Mouse (Mus musculus) B cell, adult 2 months (primary cell): Measurements from ENCODE around the gene Adsl.
A peak's percentile ranks its signal among the peaks of the same experiment; 100 is the strongest.
"Not testable (repeated sequence)": the region's sequence is repeated elsewhere in the genome, so short reads cannot be mapped to it uniquely, and the experiment has no call there.

Experiments
- DNase-seq, 2 experiments: peaks; one replicate each; pipeline ENCODE4 v3.0.0; 2022

Adsl gene

DNA sequence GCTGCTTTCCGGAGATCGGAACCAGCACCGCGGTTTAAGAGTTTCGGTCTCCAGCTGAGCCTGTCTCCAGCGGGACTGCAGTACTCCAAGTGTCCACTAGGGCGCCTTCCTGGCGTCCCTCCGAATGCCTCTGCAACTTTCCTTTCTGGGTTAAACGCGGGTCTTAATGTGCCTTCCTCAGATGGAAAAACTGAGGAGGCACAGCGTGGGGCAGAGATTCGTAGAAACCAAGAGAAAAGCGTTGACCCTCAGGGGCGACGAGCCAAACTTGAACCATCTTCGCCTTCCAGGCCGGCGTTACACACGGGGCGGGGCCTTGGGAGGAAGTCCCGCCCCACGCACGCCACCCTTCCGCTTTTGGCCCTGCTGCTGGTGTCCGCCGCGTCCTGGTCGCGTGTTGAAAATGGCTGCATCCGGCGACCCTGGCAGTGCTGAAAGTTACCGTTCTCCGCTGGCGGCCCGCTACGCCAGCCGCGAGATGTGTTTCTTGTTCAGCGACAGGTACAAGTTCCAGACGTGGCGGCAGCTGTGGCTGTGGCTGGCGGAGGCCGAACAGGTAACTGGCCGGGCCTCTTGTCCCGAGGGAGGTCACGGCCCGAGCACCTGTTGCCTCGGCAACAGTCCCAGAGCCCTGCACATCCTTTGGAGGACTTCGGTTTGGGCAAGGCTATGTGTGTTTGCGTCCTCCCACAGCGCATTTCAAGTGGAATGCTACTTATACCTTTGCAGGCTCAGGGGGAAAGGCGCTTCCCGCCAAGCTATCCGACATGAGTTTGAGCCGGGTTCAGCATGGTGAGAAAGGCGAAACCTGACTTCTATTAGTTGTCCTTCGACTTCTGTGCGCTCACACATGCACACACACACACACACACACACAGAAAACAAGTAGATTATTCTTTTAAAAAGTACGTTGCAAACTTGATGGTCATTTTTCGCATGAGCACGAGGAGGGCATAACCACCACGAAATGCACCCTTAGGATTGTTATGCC is at the start of gene Adsl:
Gene Adsl (plus strand): TSS at position 346 of the 991 bp plus-strand sequence.
- DNase-seq: peak; percentile 90 to 93

DNA sequence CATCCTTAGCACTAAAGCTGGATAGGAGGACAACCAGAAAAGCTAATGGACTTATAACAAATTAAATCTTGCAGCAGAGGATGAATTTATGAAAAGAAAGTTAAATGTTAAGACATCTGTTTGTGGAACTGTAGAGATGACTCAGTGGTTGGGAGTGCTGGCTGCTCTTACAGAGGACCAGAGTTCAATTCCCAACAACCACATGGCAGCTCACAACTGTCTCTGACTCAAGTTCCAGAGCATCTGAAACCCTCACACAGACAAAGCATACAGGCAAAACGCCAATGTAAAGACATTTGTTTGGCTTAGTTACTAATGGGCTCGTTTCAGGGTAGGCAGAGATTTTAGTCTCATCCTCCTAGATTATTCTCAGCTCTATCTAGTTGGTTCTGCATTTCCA is 48.5 kb upstream of the Adsl start:
- DNase-seq: no peak

DNA sequence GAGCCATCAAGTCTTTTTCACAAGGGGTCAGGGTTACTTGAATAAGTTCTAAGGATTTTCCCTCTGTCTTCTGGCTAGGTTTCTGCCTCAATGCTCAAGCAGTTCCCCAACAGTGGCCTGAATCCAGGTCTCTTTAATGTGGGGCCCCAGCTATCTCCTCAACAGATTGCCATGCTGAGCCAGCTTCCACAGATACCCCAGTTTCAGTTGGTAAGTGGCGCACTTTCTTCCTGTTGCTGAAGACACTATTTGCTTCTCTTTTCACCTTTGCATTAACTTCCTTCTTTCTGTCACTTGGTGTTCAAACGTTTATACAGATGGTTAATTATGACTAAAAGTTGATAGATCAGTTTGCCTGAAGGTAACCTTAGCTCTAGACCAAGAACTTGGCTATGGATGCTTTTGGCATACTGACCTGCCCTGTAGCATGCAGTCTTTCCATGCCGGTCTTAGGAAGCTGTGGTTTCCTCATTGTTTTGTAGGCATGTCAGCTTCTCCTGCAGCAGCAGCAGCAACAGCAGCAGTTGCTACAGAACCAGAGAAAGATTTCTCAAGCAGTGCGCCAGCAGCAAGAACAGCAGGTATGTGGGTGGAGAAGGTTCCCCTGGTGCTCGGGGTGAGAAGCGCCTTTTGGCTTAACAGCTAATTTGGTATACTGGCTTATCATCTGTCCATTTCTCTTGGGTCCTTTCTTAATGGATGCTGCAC is 46.3 kb upstream of the Adsl start:
- peak; percentile 6 to 12 for DNase-seq

GRCm38 (mm10) chr15:80904776-80905175 is 43.5 kb upstream of the Adsl start:
- DNase-seq: not testable (repeated sequence)

GRCm38 (mm10) chr15:80910183-80910582 is 38.1 kb upstream of the Adsl start:
- peak; percentile 18 to 34 for DNase-seq

DNA sequence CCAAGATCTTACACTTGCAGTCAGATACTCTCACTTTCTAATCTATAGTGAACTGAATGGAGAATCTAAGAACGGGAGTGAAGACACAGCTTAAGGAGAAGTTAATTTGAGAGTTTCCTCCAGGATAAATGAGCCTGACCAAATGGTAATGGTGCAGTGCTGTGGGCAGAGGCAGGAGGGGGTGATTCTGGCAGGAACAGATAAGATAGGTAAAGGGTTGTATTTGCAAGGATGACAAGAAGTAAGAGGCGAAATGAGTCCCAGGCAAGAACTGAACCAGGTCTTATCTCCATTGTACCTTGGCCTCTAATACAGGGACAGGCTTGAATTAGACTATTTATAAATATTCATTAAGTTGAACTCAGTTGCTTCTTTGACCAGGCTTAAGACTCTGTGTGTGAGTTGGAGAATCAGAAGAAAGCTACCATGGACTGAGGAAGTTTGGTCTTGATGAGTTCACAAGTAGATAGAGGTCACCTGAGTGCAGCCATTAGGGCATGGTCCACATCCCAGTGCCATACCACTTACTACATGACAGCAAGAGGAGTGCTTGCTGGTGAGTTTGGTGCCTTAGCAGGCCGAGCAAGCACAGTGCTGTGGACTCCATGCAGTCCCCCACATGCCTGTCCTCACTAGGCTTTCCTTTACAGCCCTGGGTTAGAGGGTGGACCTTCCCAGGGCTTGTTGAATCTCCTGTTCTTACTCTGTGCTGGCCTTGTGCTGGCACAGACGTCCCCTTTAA is 37.3 kb upstream of the Adsl start:
- DNase-seq: no peak

DNA sequence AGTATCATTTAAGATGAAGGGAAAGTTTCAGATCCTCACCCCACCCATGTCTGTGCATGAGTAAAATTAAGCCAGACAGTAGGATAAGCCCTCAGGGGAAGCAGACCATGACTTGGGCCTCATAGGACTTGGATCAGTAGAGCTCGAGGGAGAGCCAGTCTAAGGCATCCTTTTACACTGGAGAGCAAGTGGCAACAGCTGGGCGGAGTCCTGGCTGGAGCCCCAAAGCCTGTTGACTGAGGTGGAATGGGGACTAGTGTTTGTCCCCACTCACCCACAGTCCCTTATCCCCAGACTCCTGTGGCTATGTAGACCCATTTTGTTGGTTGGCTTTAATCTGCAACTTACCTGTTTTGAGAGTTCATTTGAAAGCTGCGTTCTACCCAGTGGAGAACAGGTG is 36.1 kb upstream of the Adsl start:
- no peak for DNase-seq

DNA sequence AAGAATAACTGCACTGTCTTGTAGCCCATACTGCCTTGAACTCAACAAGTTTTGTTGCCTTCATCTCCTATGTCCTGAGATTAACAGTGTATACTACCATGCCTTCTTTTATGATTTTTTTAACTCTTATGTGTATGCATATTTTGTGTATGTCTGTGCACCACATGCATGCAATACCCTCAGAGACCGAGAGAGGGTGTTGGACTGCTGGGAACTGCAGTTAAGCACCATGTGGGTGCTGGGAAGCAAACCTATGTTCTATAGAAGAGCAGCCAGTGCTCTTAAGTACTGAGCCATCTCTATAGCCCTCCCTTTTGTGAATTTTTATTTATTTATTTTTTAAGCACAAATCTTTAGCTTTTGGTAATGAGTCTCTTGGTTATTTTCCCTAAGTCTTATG is 34.5 kb upstream of the Adsl start:
- DNase-seq: no peak

DNA sequence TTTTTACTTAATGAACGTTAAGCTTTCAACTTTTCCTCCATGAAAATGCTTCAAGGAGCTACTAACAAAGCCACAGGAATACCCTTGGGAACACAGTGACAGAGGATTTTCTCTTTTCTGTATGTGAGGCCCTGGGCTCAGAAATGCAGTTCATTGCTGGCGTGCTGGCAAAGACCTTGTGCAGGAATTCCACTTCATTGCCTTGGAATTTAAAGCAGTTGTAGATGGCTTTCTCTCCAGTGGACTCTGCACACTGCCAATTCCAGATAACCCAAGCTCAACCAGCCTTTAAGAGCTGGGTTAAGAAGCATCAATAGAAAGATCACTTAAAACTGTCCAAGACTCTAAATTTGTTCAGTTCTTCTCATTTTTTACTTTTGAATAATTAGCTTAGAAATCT is 32.4 kb upstream of the Adsl start:
- DNase-seq: no peak

GRCm38 (mm10) chr15:80916621-80917020 is 31.7 kb upstream of the Adsl start:
- DNase-seq: no peak

- no peak for DNase-seq
Measured at GRCm38 (mm10) chr15:80920346-80920745, 27.9 kb upstream of the Adsl start.

DNA sequence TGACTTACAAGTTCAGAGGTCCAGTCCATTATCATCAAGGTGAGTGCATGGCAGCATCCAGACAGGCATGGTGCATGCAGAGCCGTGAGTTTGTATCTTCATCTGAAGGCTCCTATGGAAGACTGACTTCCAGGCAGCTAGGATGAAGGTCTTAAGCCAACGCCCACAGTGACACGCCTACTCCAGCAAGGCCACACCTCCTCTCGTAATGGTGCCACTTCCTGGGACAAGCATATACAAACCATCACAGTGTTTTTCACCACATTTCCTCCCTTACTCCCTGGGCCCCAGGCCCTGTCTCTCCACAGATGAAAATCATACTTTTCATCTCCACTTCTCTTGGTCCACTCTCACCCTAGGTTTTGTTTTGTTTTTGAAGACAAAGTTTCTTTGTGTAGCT is 26.5 kb upstream of the Adsl start:
- DNase-seq: no peak

GRCm38 (mm10) chr15:80924211-80924610 is 24.1 kb upstream of the Adsl start:
- no peak for DNase-seq

DNA sequence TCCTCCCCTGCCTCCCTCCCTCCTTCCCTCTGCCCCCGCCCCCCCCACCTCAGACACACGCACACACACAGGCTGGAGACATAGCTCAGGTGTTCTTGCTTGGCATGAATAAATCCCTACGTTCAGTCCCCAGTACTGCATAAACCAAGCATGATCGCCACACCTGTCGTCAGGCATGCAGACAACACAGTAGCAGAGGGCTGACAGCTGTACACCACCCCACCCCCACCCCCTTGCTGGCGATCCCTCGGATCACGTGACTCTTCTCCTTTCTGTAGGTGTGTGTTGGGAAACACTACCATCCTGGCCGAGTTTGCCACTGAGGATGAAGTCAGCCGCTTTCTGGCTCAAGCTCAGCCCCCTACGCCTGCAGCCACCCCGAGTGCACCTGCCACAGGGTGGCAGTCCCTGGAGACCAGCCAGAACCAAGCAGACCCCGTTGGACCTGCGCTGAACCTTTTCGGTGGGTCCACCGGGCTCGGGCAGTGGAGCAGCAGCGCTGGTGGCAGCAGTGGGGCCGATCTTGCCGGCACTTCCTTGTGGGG is 19.4 kb upstream of the Adsl start:
- no peak for DNase-seq

DNA sequence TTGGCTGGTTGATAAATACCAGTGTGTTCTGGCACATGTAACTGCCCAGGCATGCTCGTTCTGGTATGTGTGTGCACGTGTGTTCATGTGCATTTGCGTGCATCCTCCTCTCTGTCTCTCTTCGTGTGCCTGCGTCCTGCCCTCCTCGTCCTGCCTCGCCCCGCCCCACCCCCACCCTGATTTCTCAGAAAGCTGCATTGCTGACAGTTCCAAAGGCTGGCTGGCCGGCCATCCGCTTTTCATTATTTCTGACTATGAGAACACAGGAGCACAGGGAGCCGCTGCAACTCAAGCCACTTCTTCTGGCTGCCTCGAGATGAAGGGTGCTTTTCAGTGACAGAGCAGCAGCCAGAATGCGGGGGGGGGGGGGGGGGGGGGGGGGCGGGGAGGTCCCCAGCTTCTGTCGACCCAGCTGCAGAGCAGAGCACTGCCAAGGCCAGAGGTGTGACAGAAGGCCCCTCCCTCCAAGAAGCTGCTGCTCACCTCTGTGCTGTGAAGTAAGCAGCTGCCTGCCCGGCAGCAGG is 18.2 kb upstream of the Adsl start:
- no peak for DNase-seq

DNA sequence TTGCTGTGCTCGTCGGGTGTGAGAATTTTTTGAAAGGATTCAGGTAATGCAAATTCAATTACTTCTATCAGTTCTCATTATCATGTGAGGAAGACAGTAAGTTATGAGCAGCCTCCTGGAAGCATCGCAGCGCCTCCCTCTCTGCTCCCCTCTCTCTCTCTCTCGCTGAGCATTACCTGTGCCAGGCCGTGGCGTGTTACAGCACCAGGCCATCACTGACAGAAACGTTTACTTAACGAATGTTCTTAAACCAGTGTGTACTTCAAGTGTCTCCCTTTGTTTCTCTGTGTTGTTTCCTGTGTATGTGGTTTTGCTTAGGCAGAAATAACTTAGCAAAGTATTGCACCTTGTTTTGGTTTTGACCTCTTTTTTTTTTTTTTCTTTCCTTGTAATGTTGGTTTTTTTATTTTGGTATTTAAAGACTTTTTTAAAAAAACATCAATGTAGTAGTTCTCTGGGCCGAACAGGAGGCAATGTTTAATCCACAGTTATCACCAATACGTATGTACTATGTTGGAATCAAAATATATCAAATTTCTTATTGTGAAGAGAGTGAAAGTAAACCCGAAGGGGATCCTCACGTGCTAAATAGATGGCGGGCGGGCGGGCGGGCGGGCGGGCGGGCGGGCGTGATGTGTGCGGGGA is 17.5 kb upstream of the Adsl start:
- not testable (repeated sequence) for DNase-seq

GRCm38 (mm10) chr15:80931345-80931960 is 16.8 kb upstream of the Adsl start:
- no peak for DNase-seq

DNA sequence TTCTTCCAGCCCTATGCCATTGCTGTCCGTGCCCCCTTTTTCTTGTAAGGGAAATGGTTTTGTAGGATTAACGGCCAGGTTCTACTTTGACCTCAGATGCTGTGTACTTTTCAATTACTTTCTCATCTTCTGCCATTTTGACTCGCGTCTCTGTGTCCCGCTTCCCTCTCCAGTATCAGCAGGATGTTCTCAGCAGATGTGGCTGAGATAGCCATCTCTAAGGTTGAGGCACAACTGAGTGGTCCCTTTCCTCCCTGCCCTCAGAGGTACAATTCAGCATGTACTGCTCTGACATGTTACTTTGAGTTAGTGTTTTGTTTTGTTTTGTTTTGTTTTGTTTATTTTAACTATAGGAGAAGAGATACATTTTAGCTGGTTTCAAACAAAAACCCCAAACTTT is 13.4 kb upstream of the Adsl start:
- DNase-seq: no peak

DNA sequence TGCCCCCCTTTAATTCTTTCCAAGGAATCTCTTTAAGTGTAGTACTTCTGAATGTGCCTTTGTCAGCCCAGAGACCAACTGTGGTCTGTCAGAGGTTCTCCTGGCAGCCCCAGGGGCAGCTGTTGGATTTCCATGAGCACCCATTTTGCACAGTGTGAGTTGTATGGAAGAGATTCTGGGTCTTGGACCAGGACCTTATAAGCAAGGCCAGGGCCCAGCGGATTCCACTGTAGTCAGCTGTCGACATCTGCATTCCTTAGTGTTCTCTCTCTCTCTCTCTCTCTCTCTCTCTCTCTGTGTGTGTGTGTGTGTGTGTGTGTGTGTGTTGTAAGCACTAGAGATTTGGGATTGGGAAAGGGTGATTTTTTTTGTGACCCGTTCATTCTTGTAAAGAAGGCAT is 11.6 kb upstream of the Adsl start:
- DNase-seq: no peak

DNA sequence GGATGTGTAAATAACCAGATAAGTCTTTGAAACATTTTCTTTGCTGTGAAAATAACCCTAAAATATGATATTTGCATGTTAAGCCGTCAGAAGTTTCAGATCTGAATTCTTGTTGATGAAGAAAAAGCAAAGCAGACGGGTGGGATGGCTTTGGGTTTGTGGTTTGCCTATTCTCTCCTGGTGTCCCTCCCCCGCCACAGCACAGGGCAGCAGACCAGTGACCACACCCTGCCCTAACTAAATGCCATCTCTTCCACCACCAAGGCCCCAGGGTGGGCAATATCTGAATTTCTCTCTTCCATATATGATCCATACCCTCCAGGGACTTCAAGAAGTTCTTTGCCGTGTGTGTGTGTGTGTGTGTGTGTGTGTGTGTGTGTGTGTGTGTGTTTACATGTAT is 9.7 kb upstream of the Adsl start:
- peak in 1 of 2 experiments; percentile 4 for DNase-seq

- no peak for DNase-seq
Measured at GRCm38 (mm10) chr15:80939401-80939800, 8.9 kb upstream of the Adsl start.
